Mouse (Mus musculus) liver, adult 2 months (tissue): ENCODE results near the gene Zdhhc17.

ENCODE experiments used
- CTCF ChIP-seq: fragments of 200-500 bp; IDR thresholded peaks from 2 replicates; pipeline ENCODE4 v1.5.1; 2011; ENCODE audit warnings: low read depth, low read length, control low read depth
- POLR2A ChIP-seq: fragments of 200-500 bp; IDR thresholded peaks from 2 replicates; pipeline ENCODE4 v1.6.1; 2011; ENCODE audit warnings: low read length, control low read depth; ENCODE audit not compliant: insufficient read depth; ENCODE audit errors: extremely low read depth

DNA sequence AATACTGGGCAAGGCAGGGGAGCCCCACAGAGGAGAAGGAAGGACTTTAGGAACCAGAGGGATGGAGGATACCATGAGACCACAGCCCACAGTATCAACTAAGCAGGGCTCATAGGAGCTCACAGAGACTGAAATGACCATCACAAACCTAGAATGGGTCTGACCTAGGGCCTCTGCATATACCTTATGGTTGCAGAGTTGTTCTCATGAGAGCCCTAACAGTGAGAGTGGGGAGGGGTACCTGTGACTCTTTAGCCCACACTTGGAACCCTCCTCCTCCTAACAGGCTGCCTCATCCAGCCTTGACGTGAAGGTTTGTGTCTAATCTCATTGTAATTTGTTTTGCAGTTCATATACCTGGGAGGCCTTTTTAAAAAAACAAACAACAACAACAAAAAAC, 35.1 kb downstream of the Zdhhc17 start:
- TF ChIP-seq CTCF (no peak), POLR2A (no peak)
